Mouse (Mus musculus): ENCODE data around the gene Gm49776.

- TF ChIP-seq CTCF (IDR thresholded peaks at IDR 0.05; ENCODE audit: extremely low read depth, insufficient read depth, low read length) (no peak), POLR2A (IDR thresholded peaks at IDR 0.05; ENCODE audit: extremely low read depth, insufficient read depth, low read length) (no peak)
These were observed 10.4 kb downstream of the Gm49776 start for GRCm38 (mm10) chr16:18247521-18248399.
